Mouse (Mus musculus): Measurements from ENCODE around the gene Adora3.

The Adora3 gene

GRCm38 (mm10) chr3:105876022-105876421 lies 5.4 kb downstream of the Adora3 start:
- no peak for DNase-seq (ENCODE audit: low spot score)

- no peak for DNase-seq (ENCODE audit: low spot score)
Measured at GRCm38 (mm10) chr3:105877252-105877803, 6.7 kb downstream of the Adora3 start.

GRCm38 (mm10) chr3:105877919-105878318 lies 7.3 kb downstream of the Adora3 start:
- DNase-seq (ENCODE audit: low spot score), result no peak

- no peak for DNase-seq (ENCODE audit: low spot score)
Measured at GRCm38 (mm10) chr3:105878751-105879150, 8.1 kb downstream of the Adora3 start.

GRCm38 (mm10) chr3:105880419-105880818 lies 9.8 kb downstream of the Adora3 start:
- no peak for DNase-seq (ENCODE audit: low spot score)

- no peak for DNase-seq (ENCODE audit: low spot score)
Measured at GRCm38 (mm10) chr3:105882105-105882504, 11.4 kb downstream of the Adora3 start.

- DNase-seq (ENCODE audit: low spot score), result no peak
Measured at GRCm38 (mm10) chr3:105883111-105883510, 12.5 kb downstream of the Adora3 start.

- DNase-seq (ENCODE audit: low spot score), result no peak
Measured at GRCm38 (mm10) chr3:105888961-105889360, 18.3 kb downstream of the Adora3 start.

GRCm38 (mm10) chr3:105890220-105890619 lies 19.6 kb downstream of the Adora3 start:
- no peak for DNase-seq (ENCODE audit: low spot score)

- DNase-seq (ENCODE audit: low spot score), result no peak
Measured at GRCm38 (mm10) chr3:105891141-105891540, 20.5 kb downstream of the Adora3 start.

- no peak for DNase-seq (ENCODE audit: low spot score)
Measured at GRCm38 (mm10) chr3:105891760-105892571, 21.3 kb downstream of the Adora3 start.

GRCm38 (mm10) chr3:105892572-105893495 lies 22.2 kb downstream of the Adora3 start:
- no peak for DNase-seq (ENCODE audit: low spot score)

- DNase-seq (ENCODE audit: low spot score), result peak; percentile 55
Measured at GRCm38 (mm10) chr3:105893941-105894391, 23.3 kb downstream of the Adora3 start.

GRCm38 (mm10) chr3:105894601-105895592 lies 24.2 kb downstream of the Adora3 start:
- peak; percentile 63 for DNase-seq (ENCODE audit: low spot score)

GRCm38 (mm10) chr3:105896811-105897210 lies 26.2 kb downstream of the Adora3 start:
- no peak for DNase-seq (ENCODE audit: low spot score)

- no peak for DNase-seq (ENCODE audit: low spot score)
Measured at GRCm38 (mm10) chr3:105898325-105898724, 27.7 kb downstream of the Adora3 start.

GRCm38 (mm10) chr3:105898861-105899260 lies 28.2 kb downstream of the Adora3 start:
- DNase-seq (ENCODE audit: low spot score), result no peak

GRCm38 (mm10) chr3:105899394-105900147 lies 28.9 kb downstream of the Adora3 start:
- DNase-seq (ENCODE audit: low spot score), result peak; percentile 76

GRCm38 (mm10) chr3:105900266-105900665 lies 29.6 kb downstream of the Adora3 start:
- no peak for DNase-seq (ENCODE audit: low spot score)

- DNase-seq (ENCODE audit: low spot score), result no peak
Measured at GRCm38 (mm10) chr3:105900716-105901115, 30.1 kb downstream of the Adora3 start.

Measured in left cerebral cortex, adult 11 months (tissue).